Mouse (Mus musculus) urinary bladder, postnatal 25 days (tissue): ENCODE results near the gene Mmp7.

Source experiments
- DNase-seq: peaks from one replicate; pipeline ENCODE4 v3.0.0; 2022; ENCODE audit warnings: low spot score

Gene Mmp7

DNA sequence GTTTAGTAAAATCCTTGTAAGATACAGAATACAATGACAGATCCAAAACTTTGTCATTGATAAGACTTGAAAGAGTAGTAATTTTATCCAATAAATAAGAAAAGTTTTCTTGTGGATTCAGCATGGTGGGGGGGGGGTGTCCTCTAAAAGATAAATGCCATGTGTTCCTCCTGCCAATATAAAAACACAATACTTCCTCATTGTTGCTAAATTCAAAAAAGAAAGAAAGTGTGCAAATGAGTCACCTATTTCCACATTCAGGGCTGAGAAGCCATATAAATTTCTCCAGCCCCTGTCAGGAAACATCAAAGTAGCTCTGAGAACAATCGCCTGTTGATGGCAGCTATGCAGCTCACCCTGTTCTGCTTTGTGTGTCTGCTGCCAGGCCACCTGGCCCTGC lies at the start of gene Mmp7:
Gene Mmp7 (plus strand): TSS at position 301 of the 400 bp plus-strand sequence.
- DNase-seq = no peak

DNA sequence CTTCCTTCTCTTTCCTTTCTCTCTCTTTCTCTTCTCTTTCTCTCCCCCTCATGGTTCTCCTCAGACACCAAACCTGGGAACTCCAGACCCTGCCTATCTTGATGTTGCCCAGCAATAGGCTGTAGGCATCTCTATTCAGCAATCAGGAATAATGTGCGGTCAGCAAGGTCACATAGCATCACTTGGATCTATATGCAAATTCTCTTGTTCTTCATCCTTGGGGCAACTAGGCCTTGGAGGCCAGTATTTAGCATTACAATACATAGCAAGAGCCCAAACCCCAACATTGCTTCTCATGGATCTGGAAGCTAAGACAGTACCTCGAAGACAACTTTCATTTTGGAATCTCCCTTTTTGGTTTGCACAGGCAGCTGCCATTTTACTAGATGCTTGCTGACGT lies 44.0 kb upstream of the Mmp7 start:
- no peak for DNase-seq

DNA sequence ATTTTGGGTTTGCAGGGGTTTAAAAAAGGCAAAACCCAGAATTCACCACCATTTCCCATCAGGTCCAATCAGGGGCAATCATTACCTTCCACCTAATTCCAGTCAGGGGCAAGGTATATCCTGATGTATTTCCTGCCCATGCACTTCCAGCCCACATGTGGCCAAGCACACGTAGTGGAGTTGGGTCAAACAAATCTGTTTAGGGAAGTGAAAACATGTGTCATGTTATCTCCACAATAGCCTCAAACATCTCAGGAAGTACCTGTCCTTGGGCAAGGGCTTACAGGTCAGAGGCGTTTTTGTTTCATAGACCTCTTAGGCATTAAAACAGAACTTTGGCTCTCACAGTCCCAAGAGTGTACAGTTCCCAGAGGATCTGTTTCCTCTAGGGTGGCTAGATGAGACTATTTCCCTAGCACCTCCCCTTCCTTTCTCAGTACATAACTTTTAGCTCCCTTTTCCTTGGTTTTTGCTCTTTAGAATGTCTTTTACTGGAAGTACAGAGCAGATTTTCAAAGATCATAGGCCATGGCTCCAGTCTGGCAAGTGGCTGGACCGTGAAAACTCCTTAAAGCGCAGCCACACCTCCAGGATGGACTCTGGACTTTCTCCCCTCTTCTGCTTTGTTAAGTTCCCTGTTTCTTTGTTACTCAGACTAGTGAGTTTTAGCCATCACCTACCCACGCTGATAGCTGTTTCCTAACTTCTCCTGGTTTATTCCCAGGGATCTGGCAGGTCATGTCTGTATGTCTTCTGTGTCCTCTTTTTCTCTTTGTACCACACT lies 41.3 kb upstream of the Mmp7 start:
- DNase-seq = no peak

DNA sequence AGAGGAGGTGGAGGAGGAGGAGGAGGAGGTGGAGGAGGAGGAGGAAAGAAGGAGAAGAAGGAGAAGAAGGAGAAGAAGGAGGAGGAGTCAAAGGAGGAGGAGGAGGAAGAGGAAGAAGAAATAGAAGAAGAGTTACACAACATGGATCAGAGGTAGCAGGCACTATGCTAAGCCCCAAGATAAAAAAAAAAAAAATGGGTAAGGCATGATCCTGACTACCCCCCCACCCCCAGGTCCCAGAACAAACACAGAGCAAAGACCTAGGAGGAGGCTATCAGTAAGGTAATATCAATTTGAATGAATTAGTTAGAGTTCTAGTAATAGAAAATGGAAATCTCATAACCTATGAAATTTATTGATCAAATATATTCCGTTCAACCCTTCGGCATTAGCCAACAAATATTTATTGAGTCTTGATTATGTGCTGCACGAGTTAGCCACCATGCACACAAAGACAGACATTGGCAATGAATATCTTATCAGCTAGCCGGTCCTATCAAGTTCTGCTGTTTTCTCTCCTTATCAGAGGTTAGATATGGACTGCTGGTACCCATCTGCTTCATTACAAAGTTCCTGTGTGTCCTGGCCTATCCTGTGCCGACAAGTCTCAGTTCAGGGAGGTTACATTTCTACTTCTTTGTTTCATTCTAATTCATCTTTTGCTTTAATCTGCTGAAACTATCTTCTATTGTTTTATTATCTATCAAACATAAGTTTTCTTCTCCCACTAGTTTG lies 39.4 kb upstream of the Mmp7 start:
- DNase-seq = no peak

DNA sequence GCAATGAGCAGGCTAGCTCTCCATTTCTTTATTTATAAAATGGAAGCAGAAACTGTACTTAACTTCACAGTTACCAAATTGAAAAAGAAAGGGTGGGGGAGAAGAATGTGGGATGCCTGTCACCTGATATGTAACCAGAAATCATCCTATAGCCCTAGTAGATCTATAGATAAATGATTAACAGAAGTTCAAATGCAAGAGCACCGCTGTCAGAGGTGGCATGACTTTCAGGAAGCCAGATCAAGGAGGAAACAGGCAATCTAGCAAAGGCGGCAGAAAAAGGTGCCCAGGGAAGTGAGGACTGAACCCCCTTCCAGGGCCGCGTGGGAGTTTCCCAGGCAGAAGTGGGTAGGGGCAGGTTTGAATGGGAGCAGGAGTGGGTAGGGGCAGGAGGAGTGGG lies 33.9 kb upstream of the Mmp7 start:
- DNase-seq = no peak

DNA sequence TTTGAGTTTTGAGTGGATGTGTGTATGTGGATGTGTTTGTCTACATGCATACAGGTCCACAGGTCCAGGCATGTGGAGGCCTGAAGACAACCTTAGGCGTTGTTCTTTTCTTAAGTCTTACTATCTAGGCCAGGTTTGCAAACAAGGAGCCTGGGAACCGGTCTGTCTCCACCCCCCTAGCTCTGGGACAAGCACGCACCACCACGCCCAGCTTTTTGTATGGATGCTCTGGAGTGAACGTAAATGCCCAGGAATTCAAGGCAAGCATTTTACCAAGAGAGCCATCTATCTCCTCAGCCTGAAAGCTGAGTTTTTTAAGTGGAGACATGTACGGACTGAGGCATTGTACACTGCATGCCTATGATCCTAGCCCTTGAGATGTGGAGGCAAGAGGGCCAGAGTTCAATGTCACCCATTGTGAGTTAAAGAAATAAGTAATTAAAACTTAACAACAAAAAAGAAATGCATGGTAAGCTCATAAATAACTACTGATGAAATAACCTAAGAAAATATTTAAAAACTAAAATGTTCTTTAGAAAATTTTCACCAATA lies 32.3 kb upstream of the Mmp7 start:
- DNase-seq = no peak

DNA sequence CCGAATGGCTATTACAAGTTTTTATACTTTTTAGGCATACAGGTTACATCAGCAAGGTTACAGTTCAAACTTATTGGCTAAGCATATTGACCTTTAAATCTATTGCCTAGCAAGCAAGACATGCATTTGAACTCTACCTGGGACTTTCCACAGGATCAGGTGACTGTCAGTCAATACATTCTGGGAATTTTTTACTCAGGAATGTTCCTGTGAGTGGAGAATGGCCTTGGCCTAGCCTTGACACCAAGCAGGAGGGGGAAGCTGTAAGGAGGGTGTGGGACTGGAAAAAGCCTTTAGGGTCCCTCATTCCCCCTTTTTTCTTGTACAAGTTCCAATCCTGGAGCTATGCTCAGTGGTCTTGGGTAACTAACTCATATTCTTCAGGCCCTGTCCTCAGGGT lies 30.5 kb upstream of the Mmp7 start:
- DNase-seq = no peak

DNA sequence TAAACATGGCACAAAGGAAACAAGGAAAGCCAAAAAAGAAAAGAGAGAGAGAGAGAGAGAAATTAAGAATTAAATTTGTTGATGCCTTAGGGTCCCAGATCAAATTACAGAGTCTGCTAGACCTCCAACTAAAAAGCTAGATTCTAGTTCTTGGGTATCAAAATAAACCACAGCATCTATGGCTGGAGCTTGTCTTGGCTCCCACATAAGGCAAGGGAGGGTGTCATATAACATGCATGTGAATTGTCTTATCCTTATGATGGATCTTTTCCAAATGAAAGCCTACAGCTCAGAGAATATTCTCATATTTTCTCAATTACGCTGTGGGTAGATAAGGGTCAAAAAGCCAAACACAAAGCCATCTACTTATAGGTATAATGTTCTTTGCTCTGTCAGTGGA lies 22.2 kb upstream of the Mmp7 start:
- no peak for DNase-seq

DNA sequence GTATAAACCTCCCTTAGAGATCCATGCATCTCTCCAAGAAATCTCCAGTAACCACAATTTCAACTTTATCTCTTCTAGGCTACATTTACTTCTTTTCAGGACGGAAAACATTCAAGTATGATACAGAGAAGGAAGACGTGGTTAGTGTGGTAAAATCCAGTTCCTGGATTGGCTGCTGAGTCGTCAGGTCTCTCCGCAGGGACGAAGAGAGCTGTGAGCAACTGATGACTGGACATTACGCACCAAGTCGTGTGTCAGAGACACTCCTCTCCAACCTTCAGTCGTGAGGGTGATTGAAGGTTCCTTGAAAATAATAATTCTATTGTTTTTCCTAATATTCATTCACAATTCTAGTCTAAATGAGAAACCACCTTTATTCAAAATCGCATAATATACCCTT lies 18.9 kb upstream of the Mmp7 start:
- DNase-seq = no peak

DNA sequence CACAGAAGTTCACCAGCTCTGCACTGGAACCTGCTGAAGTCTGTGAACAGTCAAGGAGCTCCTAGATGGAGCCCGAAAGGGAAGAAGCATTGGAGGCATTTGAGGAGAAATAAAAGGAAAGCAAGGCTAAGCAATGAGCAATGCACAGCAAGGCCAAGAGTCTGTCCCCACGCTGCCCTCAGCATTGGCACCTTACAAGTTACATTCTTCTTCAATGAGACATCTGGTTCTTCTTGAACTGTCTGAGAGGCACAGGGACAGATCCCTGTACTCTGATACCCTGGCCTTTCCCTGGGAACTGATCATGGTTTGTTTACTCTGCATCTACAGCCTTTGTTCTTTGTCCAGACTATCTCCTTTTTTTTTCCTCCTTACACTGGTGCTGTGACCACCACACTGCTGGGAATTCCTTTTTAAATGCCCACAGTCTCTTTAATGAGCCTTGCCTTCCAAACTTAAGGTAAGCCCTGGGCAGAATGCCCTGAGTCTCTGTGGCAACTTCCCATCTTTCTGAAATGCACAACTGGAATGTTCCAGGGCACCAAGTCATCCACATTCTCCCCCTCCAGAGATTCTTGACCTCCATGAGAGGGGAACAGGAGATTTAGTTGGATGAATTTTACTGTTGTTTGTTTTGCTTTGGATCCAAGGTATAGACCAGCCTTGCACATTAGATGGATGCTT lies 13.6 kb upstream of the Mmp7 start:
- DNase-seq = no peak

DNA sequence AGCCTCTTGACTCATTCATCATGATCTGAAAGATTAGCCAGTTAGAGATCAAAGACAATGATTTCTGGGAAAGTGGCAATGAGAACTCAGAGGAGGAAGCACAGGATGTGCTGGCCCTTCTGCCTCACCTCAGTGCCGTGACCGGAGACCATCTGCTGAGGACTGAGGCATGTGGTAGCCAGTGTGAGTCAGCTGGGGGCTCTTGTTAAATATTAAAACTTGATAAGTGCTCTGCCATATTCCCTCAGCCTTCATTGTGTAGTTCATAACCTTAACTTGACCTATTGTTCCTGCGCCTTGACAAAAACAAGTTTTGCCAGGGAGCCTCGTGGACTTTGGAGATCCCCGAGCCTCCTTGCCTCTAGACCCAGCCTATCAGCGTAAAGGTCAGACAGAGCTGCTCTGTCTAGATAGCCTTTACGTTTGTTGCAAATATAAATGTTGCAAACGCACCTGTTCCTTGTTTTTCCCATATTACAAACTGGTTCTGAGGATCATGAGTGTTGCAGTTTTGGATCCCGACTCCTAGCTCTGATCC lies 9.7 kb upstream of the Mmp7 start:
- no peak for DNase-seq

DNA sequence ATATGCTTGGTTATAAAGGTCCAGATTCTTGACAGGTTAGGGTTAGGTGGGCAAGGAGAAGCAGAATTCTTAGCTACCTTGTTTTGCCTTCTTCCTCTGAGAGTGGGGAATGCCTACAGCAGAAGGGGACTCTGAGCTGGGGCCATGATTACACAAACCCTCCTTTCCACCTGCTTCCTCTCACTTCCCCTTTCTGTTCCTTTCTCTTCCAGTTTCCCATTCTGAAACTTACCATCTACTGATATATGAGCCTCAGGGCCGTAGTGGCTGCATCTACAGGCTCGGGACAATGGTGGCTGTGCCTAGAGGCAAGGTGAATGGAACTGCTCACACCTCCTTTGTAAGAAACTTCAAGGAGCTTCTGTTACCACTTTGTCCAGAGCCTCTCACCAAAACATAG lies 5.9 kb upstream of the Mmp7 start:
- DNase-seq = no peak

DNA sequence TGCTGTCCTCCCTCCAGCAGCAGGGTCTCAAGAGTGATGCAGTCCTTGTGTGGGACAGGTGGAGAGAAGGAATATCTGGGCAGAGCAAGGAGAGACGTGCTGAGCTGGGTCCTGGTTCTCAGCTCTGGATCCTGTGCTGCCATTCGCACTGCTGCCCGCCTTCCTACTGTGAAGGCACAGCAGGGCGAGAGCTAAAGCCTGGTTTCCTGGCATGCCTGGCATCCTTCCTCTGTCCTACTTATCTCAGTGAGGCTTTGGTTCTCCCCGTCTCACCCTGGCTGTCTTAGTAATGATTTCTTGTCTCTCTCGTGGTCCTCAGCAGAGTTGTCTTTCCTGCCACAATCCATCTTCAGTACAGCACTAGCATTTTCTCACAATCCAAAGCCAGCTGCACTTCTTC lies 2.1 kb upstream of the Mmp7 start:
- no peak for DNase-seq

DNA sequence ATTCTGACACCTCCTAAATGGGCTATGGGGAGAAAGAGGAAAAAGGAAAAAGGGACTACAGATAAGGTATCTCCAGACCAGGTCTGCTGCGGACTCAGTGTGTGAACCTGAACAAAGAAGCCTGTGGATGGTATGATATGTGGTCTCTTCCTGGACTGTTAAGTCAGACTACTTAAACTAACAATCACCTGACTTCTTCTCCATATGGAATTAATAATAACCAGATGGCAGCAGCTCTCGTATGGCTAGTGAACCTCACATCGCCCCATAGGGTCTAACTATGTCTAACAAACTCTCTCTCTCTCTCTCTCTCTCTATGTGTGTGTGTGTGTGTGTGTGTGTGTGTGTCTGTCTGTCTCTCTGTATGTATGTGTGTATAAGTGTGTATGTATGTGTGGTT lies 2.1 kb downstream of the Mmp7 start:
- DNase-seq = no peak

DNA sequence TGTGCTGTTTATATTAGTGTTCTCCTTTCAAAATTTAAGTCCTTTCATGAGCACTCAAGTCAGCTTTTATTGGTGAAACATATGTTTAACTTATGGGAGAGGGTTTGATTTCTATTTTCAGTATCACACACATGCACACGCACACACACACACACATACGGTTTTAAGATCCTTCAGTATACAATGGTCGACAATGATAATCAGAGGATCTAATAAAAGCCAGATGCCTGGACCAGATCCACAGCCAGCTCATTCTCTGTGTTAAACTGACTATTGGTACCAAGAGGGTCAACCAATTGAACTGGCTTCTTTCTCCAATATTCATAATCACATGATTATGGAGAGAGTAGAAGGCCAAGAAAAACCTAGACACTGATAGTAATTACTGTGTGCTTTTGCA lies 3.8 kb downstream of the Mmp7 start:
- DNase-seq = no peak

DNA sequence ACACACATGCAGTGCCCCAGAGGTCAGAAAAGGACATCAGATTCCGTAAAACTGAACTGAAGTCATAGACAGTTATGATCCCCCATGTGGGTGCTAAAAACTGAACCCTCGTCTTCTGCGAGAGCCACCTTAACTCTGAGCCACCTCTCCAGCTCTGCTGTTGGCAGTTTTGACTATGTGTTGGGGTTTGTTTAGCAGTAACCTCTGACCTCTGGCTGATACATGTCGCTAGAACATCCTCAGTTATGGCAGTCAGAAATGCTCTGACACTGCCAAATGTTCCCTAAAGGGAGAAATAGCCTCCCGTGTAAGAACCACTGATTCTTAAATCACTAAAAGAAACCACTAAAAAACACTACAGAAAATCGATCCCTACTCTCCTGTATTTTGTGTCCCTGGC lies 16.8 kb downstream of the Mmp7 start:
- DNase-seq = no peak

DNA sequence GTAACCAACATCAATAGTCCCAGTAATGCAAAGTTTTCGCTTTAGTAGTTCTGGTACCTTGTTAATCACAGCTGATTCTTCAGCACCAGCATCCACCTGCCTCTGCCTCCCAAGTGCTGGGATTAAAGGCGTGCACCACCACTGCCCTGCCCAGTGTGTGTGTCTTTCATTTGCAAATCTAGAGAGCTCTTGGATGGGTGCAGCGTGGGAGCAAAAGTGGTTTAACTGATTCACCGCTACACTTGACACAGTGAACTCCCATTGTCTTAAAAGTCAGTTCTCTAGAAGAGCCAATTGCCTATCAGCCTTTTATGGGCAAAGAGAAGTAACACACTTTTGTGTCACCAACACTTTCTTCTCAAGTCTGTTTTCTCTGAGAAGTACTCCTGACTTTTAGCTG lies 19.3 kb downstream of the Mmp7 start:
- DNase-seq = no peak

DNA sequence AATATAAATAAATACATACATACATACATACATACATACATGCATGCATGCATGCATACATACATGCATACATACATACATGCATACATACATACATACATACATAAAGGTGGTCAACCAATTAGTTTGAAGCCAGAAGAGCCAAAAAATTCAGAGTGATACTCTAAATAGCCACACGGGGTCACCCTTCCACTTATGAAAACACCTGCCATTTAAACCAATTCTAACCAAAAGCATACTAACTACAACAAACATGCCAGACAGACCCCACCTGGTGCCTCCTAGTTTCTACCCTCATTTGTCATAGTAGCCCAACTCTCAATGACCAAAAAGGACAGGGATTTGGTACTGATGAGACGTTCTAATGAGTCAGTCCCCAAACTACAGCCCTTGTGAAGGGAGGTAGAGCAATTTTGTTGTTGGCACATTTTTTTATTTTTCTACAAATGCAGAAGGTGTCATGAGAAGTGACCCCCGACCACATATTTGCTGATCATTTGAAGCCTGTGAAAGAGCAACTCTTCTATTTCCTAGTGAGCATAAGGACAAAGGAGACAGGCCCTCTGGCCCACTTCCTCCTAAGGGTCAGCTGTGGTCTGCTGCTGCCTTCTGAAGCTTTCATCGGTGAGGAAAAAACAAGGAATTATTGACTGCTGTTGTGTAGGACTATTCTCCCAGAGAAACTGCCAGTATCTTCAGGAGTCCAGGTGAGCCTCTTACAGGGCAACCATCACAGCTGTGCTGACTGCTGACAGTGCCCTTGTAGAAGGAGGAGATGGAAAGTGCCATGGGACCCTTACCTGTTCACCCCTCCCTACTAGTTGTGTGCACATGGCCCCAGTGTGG lies 22.4 kb downstream of the Mmp7 start:
- DNase-seq = no peak

DNA sequence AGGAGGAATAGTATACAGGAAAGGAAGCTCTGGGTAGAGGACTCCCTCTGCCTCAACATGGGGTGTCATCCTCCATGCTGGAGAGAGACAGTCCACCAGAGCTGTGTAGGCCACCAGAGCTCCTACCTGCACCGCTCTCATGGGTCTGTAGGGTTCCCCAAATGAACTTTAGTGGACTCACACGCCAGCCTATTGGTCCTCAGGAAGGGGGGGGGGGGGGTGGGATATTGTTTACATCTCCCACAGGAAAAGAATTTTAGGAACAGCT lies 23.0 kb downstream of the Mmp7 start:
- DNase-seq = no peak

DNA sequence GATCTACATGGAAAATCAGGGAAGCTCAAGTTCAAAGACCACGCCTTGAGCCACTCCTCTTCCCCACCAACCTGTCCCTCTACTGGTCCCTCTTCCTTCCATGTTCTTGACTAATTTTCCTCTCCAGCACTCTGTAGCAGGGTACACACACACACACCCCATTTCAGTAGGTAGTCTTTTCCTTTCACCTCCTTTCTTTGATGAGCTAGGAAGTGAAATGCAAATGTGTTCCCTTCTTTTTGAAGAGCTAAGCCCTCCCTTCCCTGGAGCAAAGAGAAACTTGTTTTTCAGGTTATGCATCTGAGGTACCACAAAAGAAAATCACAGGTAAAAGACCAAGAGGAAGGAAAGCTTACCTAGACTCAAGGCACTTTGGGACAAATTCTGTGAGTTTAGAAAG lies 29.7 kb downstream of the Mmp7 start:
- DNase-seq = no peak

DNA sequence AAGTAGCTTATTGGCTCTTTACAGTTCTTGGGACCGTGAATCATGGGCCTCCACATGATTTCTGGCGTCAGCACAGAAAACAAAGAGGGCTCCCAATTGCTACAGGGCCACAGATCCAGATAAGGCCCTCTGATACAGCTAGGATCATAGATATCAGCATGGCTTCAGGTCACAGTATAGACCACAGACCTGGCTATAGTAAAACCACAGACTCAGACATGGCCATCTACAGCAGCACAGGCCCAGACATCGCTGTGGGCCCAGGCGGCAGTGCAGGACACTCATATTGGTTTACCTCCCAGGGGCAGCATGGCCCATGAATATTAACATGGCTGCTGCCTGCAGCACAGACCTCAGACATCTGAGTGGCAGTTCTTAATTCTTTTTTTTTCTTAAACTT lies 37.1 kb downstream of the Mmp7 start:
- no peak for DNase-seq

DNA sequence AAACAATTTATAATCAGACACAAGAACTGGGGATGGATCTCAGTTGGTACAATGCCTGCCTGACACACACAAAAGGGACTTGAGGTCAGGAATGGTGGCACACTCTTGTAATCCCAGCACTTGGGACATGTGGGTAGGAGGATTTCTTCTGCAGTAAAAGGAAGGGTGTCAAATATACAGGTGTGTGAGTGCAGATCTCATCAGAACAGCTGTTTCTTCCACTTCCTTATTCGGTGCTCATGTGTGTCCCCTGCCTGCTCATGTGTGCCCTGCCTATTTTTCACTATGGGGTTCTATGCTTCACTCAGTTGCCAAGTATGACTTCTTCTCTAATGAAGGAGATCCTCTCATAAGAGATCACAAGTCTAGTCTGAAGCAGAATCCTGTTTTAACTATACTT lies 50.8 kb downstream of the Mmp7 start:
- DNase-seq = no peak
